Mouse (Mus musculus): ENCODE measurements at regions not wholly inside any gene's neighbourhood (a gene's known extent, or its start where the extent isn't known, plus 50 kb on each side); places are given as distances from the start of the nearest gene placed in this dataset.

- no peak for TF ChIP-seq CTCF (conservative IDR thresholded peaks at IDR 0.05; ENCODE audit: insufficient read depth, insufficient read length, low read depth, low read length)
- TF ChIP-seq POLR2A (IDR thresholded peaks at IDR 0.05; ENCODE audit: low read depth, low read length): no peak
These were observed 255.9 kb downstream of the Otol1 start for GRCm38 (mm10) chr3:70263318-70263717.

Data from kidney, adult 2 months (tissue).